Mouse (Mus musculus): Measurements from ENCODE around the gene Cntn5. TPM values are rescaled to one million over a fixed set of nuclear protein-coding genes. Genes with fewer than 3 reads are reported as not detected.
A peak's percentile ranks its signal among the peaks of the same experiment; 100 is the strongest.
"Not testable (repeated sequence)": the region's sequence is repeated elsewhere in the genome, so short reads cannot be mapped to it uniquely, and the experiment has no call there.

Gene Cntn5
- total and polyA plus RNA-seq, 3 experiments = not detected

DNA sequence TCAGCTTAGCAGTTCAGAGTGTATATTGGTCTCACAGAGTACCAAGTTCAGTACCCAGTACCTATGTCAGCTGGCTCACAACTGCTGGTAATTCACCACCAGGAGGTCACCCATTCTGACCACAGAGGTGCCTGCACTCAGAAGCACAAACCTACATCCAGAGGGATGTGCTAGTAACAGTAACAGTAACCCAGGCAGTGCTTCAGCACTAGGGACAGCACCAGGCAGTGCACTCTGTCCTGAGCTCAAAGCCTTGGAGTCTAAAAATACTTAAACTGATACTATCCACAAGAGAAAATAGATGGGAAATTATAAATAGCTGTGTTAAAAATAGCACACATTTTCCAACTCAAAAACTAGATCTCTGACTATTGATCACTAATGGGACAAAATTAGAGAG is 334.7 kb downstream of the Cntn5 start:
- Histone ChIP-seq H3K79me2 (replicated peaks; ENCODE audit: control insufficient read depth, extremely low read depth, insufficient read depth, poor library complexity, severe bottlenecking) (no peaks in the 10 kb centered on the region), H3K4me3 (replicated peaks in 1 of 3; ENCODE audit: low read depth in 2 of 3, low read length in 2 of 3, poor library complexity in 1 of 3) (no peak overlapping the region), H3K36me3 (replicated peaks in 1 of 2; ENCODE audit: control insufficient read depth in 1 of 2, insufficient read depth in 1 of 2, low read length in 1 of 2) (no peaks in the 10 kb centered on the region), H3K9me3 (replicated peaks; ENCODE audit: low read length) (no peaks in the 10 kb centered on the region), H3K27ac (ENCODE audit: insufficient read depth, low read depth) (no peak overlapping the region), H3K27me3 (replicated peaks) (no peaks in the 10 kb centered on the region), H3K4me2 (ENCODE audit: insufficient read depth, low read depth, poor library complexity, severe bottlenecking) (no peak overlapping the region), H3K4me1 (ENCODE audit: control insufficient read depth in 1 of 2, insufficient read depth in 2 of 2) (no peaks in the 10 kb centered on the region), H3K9ac (ENCODE audit: insufficient read depth, low read depth) (no peak overlapping the region)
- DNase-seq (ENCODE audit: extremely low read depth) = peak; percentile 3
- dilution Hi-C loops (cut with MboI; ENCODE audit: extremely low pct_ligation_motif_present, extremely low pct_unique_long_range_greater_than_20kb, low sequenced_read_pairs) (no loop called here), in situ Hi-C loops (cut with MboI; ENCODE audit: low pct_ligation_motif_present, low pct_unique_long_range_greater_than_20kb, low sequenced_read_pairs) (no loop called here)
- TF ChIP-seq CTCF (conservative IDR thresholded peaks at IDR 0.05 in 1 of 2, IDR thresholded peaks at IDR 0.05 in 1 of 2; ENCODE audit: low read depth in 2 of 2, low read length in 2 of 2) = no peak

DNA sequence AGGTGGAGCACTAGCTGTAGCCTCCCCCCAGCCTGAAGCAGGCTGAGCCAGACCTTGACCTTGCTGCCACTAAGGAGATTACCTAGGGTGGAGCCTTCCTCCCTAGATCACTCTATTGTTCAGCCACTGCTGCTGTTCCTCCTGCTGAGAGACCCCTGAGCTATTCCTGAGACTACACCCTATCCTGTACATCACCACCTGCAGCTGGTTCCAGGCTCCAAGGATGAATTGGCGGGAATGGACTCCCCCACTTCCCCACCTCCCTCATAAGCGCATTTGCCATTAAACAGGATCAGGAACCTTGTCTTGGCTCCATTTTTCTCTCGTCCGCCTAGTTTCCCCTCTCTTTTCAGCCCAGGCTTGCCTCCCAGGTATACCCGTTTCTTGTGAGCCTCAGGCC is 363.7 kb downstream of the Cntn5 start:
- H3K9ac ChIP-seq (ENCODE audit: insufficient read depth, low read depth); H3K79me2 ChIP-seq (replicated peaks; ENCODE audit: control insufficient read depth, extremely low read depth, insufficient read depth, poor library complexity, severe bottlenecking); H3K4me2 ChIP-seq (ENCODE audit: insufficient read depth, low read depth, poor library complexity, severe bottlenecking); H3K4me1 ChIP-seq (ENCODE audit: control insufficient read depth in 1 of 2, insufficient read depth in 2 of 2); H3K4me3 ChIP-seq (replicated peaks in 1 of 3; ENCODE audit: low read depth in 2 of 3, low read length in 2 of 3, poor library complexity in 1 of 3); in situ Hi-C loops (cut with MboI; ENCODE audit: low pct_ligation_motif_present, low pct_unique_long_range_greater_than_20kb, low sequenced_read_pairs); H3K27ac ChIP-seq (ENCODE audit: insufficient read depth, low read depth); H3K9me3 ChIP-seq (replicated peaks; ENCODE audit: low read length); H3K27me3 ChIP-seq (replicated peaks); DNase-seq (ENCODE audit: extremely low read depth); dilution Hi-C loops (cut with MboI; ENCODE audit: extremely low pct_ligation_motif_present, extremely low pct_unique_long_range_greater_than_20kb, low sequenced_read_pairs); H3K36me3 ChIP-seq (replicated peaks in 1 of 2; ENCODE audit: control insufficient read depth in 1 of 2, insufficient read depth in 1 of 2, low read length in 1 of 2): not testable (repeated sequence)

DNA sequence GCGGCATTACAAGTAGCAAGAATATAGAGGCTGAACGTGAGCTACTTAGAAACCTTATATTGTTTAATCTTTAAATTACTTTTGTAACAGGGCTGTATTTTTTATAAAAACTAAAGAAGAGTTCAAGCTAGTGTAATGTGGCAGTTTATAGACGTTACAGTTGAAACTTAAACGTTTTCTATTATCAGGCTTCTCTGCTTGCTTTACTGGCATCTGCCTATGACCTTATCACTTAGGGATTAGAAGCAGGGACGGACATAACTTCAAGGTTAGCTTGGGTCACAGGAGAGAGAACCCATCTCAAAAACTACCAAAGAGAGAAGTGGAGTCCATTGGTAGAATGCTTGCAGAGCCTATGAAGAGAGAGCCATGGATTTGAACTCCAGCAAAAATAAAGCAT is 372.3 kb downstream of the Cntn5 start:
- TF ChIP-seq MAX (IDR thresholded peaks at IDR 0.05; ENCODE audit: low read length) (no peak), NELFE (IDR thresholded peaks at IDR 0.05; ENCODE audit: low read depth, low read length) (no peak), MAZ (IDR thresholded peaks at IDR 0.05; ENCODE audit: low read depth, low read length) (no peak), MXI1 (IDR thresholded peaks at IDR 0.05; ENCODE audit: low read depth, low read length) (no peak), ETS1 (conservative IDR thresholded peaks at IDR 0.05; ENCODE audit: low read depth, low read length) (no peak), SMC3 (IDR thresholded peaks at IDR 0.05; ENCODE audit: low read depth, low read length) (no peak), USF2 (conservative IDR thresholded peaks at IDR 0.05; ENCODE audit: low read depth, low read length) (no peak), TCF12 (IDR thresholded peaks at IDR 0.05; ENCODE audit: low read depth, low read length) (no peak), TBP (conservative IDR thresholded peaks at IDR 0.05; ENCODE audit: low read depth, low read length) (no peak), HCFC1 (IDR thresholded peaks at IDR 0.05; ENCODE audit: low read depth, low read length) (no peak), EP300 (IDR thresholded peaks at IDR 0.05; ENCODE audit: low read length) (no peak), NRF1 (IDR thresholded peaks at IDR 0.05; ENCODE audit: low read depth, low read length) (no peak), UBTF (IDR thresholded peaks at IDR 0.05; ENCODE audit: low read depth, low read length) (no peak), GABPA (IDR thresholded peaks at IDR 0.05; ENCODE audit: insufficient replicate concordance, low read depth, low read length) (no peak), ZC3H11A (IDR thresholded peaks at IDR 0.05; ENCODE audit: low read depth, low read length) (no peak), USF1 (IDR thresholded peaks at IDR 0.05; ENCODE audit: low read depth, low read length) (no peak), ZMIZ1 (IDR thresholded peaks at IDR 0.05; ENCODE audit: low read depth, low read length) (no peak), BHLHE40 (IDR thresholded peaks at IDR 0.05; ENCODE audit: low read depth, low read length) (no peak)
- in situ Hi-C loops (cut with MboI; ENCODE audit: low pct_ligation_motif_present, low pct_unique_long_range_greater_than_20kb, low sequenced_read_pairs) (no loop called here), dilution Hi-C loops (cut with MboI; ENCODE audit: extremely low pct_ligation_motif_present, extremely low pct_unique_long_range_greater_than_20kb, low sequenced_read_pairs) (no loop called here)
- Histone ChIP-seq H3K9me3 (replicated peaks; ENCODE audit: low read length) (no peaks in the 10 kb centered on the region), H3K4me2 (ENCODE audit: insufficient read depth, low read depth, poor library complexity, severe bottlenecking) (no peak overlapping the region), H3K36me3 (replicated peaks in 1 of 2; ENCODE audit: control insufficient read depth in 1 of 2, insufficient read depth in 1 of 2, low read length in 1 of 2) (no peaks in the 10 kb centered on the region), H3K9ac (ENCODE audit: insufficient read depth, low read depth) (no peak overlapping the region), H3K4me1 (ENCODE audit: control insufficient read depth in 1 of 2, insufficient read depth in 2 of 2) (no peaks in the 10 kb centered on the region), H3K79me2 (replicated peaks; ENCODE audit: control insufficient read depth, extremely low read depth, insufficient read depth, poor library complexity, severe bottlenecking) (no peaks in the 10 kb centered on the region), H3K27ac (ENCODE audit: insufficient read depth, low read depth) (no peak overlapping the region), H3K27me3 (replicated peaks) (no peaks in the 10 kb centered on the region), H3K4me3 (replicated peaks in 1 of 3; ENCODE audit: low read depth in 2 of 3, low read length in 2 of 3, poor library complexity in 1 of 3) (no peak overlapping the region)
- no peak for DNase-seq (ENCODE audit: extremely low read depth)

All from CH12.LX (cell line).